Mouse (Mus musculus) kidney, postnatal 14 days (tissue): Measurements from ENCODE around the gene Klrk1.
"Not testable (repeated sequence)": the region's sequence is repeated elsewhere in the genome, so short reads cannot be mapped to it uniquely, and the experiment has no call there.

Source experiments
- DNase-seq: peaks from one replicate; pipeline ENCODE4 v3.0.0; 2022; ENCODE audit warnings: mixed read lengths

Gene Klrk1

GRCm38 (mm10) chr6:129623735-129624134, at the start of gene Klrk1:
TSS of gene Klrk1 (minus strand) at chr6:129623864.
- no peak for DNase-seq

GRCm38 (mm10) chr6:129661301-129661700, 37.6 kb upstream of the Klrk1 start:
- DNase-seq, result not testable (repeated sequence)

GRCm38 (mm10) chr6:129660589-129660988, 36.9 kb upstream of the Klrk1 start, which contains the start of gene Klrc2:
TSS of gene Klrc2 (minus strand) at chr6:129660689.
- DNase-seq, result not testable (repeated sequence)

GRCm38 (mm10) chr6:129644054-129644453, 20.4 kb upstream of the Klrk1 start:
- DNase-seq, result not testable (repeated sequence)

- not testable (repeated sequence) for DNase-seq
Measured at GRCm38 (mm10) chr6:129643237-129643636, 19.6 kb upstream of the Klrk1 start, which contains the start of gene Klrc3. TSS of gene Klrc3 (minus strand) at chr6:129643337.

GRCm38 (mm10) chr6:129631046-129631445, 7.4 kb upstream of the Klrk1 start:
- DNase-seq, result not testable (repeated sequence)

GRCm38 (mm10) chr6:129608372-129608771, 15.3 kb downstream of the Klrk1 start:
- no peak for DNase-seq

- no peak for DNase-seq
Measured at GRCm38 (mm10) chr6:129591508-129591907, 32.2 kb downstream of the Klrk1 start, which contains the start of gene Klrd1. TSS of gene Klrd1 (plus strand) at chr6:129591782.

- DNase-seq, result no peak
Measured at GRCm38 (mm10) chr6:129583014-129583413, 40.6 kb downstream of the Klrk1 start.

GRCm38 (mm10) chr6:129581896-129582295, 41.8 kb downstream of the Klrk1 start:
- DNase-seq, result no peak

- DNase-seq, result no peak
Measured at GRCm38 (mm10) chr6:129581274-129581673, 42.4 kb downstream of the Klrk1 start.

- DNase-seq, result no peak
Measured at GRCm38 (mm10) chr6:129577605-129578004, 46.1 kb downstream of the Klrk1 start, which contains the start of gene Klre1. TSS of gene Klre1 (plus strand) at chr6:129577905.

- DNase-seq, result peak; percentile 10
Measured at GRCm38 (mm10) chr6:129575315-129575714, 48.3 kb downstream of the Klrk1 start.

GRCm38 (mm10) chr6:129565257-129565656, 58.4 kb downstream of the Klrk1 start:
- no peak for DNase-seq
